Mouse (Mus musculus) liver, adult 2 months (tissue): Measurements from ENCODE around the gene Dnaja1.

Source experiments
- CTCF ChIP-seq: fragments of 200-500 bp; IDR thresholded peaks from 2 replicates; pipeline ENCODE4 v1.5.1; 2011; ENCODE audit warnings: low read depth, low read length, control low read depth
- POLR2A ChIP-seq: fragments of 200-500 bp; IDR thresholded peaks from 2 replicates; pipeline ENCODE4 v1.6.1; 2011; ENCODE audit warnings: low read length, control low read depth; ENCODE audit not compliant: insufficient read depth; ENCODE audit errors: extremely low read depth

DNA sequence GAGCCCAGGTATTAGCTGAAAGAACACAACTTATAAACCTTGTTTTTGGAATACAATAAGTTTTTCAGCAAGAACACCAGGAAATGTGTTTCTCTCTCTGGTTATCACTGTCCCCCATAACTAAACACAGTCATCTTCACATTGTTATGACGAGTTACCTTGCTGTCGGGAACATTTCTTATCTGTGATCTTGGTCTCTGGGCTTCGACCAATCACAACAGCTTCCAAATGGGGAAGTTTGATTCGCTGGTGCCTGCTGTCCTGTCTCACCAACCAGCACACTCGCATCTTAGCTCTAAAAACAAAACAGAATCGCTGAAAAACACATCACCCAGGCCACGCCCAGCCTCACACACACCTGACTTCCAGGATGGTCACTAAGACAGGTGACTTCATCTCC lies 24.9 kb upstream of the Dnaja1 start:
- TF ChIP-seq CTCF (no peak), POLR2A (no peak)
